Mouse (Mus musculus): ENCODE data around the gene Akap13.

DNA sequence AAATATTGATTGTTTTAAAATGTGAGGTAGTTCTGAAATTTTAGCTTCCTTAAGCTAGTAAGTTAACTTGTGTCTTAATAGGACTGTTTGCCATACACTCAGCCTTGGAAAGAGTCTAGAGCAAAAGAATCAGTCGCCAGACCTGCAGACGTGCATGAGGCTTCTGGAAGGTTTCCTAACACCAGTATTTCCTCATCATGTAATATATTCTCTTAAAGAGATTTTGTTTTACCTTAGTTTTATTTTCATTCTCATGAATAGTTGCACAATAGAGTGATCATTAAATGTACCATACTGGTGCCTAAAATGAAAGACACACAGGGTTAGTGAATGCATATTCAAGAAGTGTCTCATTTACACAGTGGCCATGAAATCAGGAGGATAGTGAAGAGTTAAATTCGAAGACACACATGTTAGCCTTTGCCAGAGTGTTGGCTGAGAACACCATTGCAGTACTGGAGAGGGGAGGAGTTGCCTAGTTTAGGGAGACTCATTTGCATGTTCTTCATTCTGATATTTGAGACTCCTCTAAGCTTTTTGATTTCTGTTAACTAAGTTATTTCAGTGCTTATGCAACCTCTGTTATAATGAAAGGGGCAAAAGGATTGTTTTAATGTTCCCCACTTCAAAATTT, 198.5 kb downstream of the Akap13 start:
- no peak for TF ChIP-seq CTCF (IDR thresholded peaks at IDR 0.05; ENCODE audit: low read depth)
- TF ChIP-seq EP300 (IDR thresholded peaks at IDR 0.05; ENCODE audit: low read depth): no peak
